Mouse (Mus musculus): ENCODE measurements around the gene Aamdc. TPM values are rescaled to one million over a fixed set of nuclear protein-coding genes. Genes with fewer than 3 reads are reported as not detected.

The Aamdc gene
- total and polyA plus RNA-seq, 3 experiments: 11.9 to 13.2 (median 12.2) TPM

- TF ChIP-seq CHD1 (IDR thresholded peaks at IDR 0.05; ENCODE audit: low read depth, low read length) (0 out of 2 replicates have a peak, but pooled peaks have one; percentile 35), BHLHE40 (IDR thresholded peaks at IDR 0.05; ENCODE audit: low read depth, low read length) (peak; percentile 16; the same call in 1 of the 2 replicates), SMC3 (IDR thresholded peaks at IDR 0.05; ENCODE audit: low read depth, low read length) (no peak), MAZ (IDR thresholded peaks at IDR 0.05; ENCODE audit: low read depth, low read length) (0 out of 2 replicates have a peak, but pooled peaks have one; percentile 5), MAX (IDR thresholded peaks at IDR 0.05; ENCODE audit: low read length) (peak; percentile 68; the same call in 1 of the 2 replicates), HCFC1 (IDR thresholded peaks at IDR 0.05; ENCODE audit: low read depth, low read length) (peak; percentile 53), NRF1 (IDR thresholded peaks at IDR 0.05; ENCODE audit: low read depth, low read length) (peak; percentile 94), IRF4 (IDR thresholded peaks at IDR 0.05; ENCODE audit: low read depth, low read length) (peak; percentile 39; the same call in 1 of the 2 replicates), SIN3A (IDR thresholded peaks at IDR 0.05; ENCODE audit: low read length) (peak; percentile 70), JUND (conservative IDR thresholded peaks at IDR 0.05; ENCODE audit: low read depth, low read length) (no peak), ZKSCAN1 (IDR thresholded peaks at IDR 0.05; ENCODE audit: borderline replicate concordance, low read depth, low read length) (no peak), MYC (IDR thresholded peaks at IDR 0.05; ENCODE audit: low read depth, low read length) (0 out of 2 replicates have a peak, but pooled peaks have one; percentile 43), ZC3H11A (IDR thresholded peaks at IDR 0.05; ENCODE audit: low read depth, low read length) (no peak), TBP (conservative IDR thresholded peaks at IDR 0.05; ENCODE audit: low read depth, low read length) (peak; percentile 75; the same call in 1 of the 2 replicates), CHD2 (IDR thresholded peaks at IDR 0.05; ENCODE audit: low read length) (no peak; the same call in 1 of the 2 replicates)
Observed at GRCm38 (mm10) chr7:97580843-97581214, 1.5 kb upstream of the Aamdc start (continued).

GRCm38 (mm10) chr7:97579976-97580842 lies 912 bp upstream of the Aamdc start:
- H3K27ac ChIP-seq (ENCODE audit: insufficient read depth, low read depth): peak overlapping the region; percentile 83
- H3K9ac ChIP-seq (ENCODE audit: insufficient read depth, low read depth): peak overlapping the region; percentile 93
- H3K4me1 ChIP-seq (ENCODE audit: control insufficient read depth in 1 of 2, insufficient read depth in 2 of 2): peaks cover 0 to 25% of the 10 kb centered on the region in 2 experiments; a peak in 3 of 4 replicates
- no peaks in the 10 kb centered on the region for H3K27me3 ChIP-seq (replicated peaks)
- in situ Hi-C loops (cut with MboI; ENCODE audit: low pct_ligation_motif_present, low pct_unique_long_range_greater_than_20kb, low sequenced_read_pairs): no loop called here
- peak; percentile 61 for DNase-seq (ENCODE audit: extremely low read depth)
- dilution Hi-C loops (cut with MboI; ENCODE audit: extremely low pct_ligation_motif_present, extremely low pct_unique_long_range_greater_than_20kb, low sequenced_read_pairs): no loop called here
- no peaks in the 10 kb centered on the region for H3K9me3 ChIP-seq (replicated peaks; ENCODE audit: low read length)
- no peaks in the 10 kb centered on the region for H3K36me3 ChIP-seq (replicated peaks in 1 of 2; ENCODE audit: control insufficient read depth in 1 of 2, insufficient read depth in 1 of 2, low read length in 1 of 2)
- TF ChIP-seq MEF2A (IDR thresholded peaks at IDR 0.05; ENCODE audit: borderline replicate concordance, low read depth, low read length) (no peak; the same call in 1 of the 2 replicates), NELFE (IDR thresholded peaks at IDR 0.05; ENCODE audit: low read depth, low read length) (0 out of 2 replicates have a peak, but pooled peaks have one; percentile 9), MAZ (IDR thresholded peaks at IDR 0.05; ENCODE audit: low read depth, low read length) (0 out of 2 replicates have a peak, but pooled peaks have one; percentile 20)
- H3K4me3 ChIP-seq (replicated peaks in 1 of 3; ENCODE audit: low read depth in 2 of 3, low read length in 2 of 3, poor library complexity in 1 of 3): peak overlapping the region; percentile 88 to 96 (median 89)
- peaks cover 36% of the 10 kb centered on the region for H3K79me2 ChIP-seq (replicated peaks; ENCODE audit: control insufficient read depth, extremely low read depth, insufficient read depth, poor library complexity, severe bottlenecking)
- H3K4me2 ChIP-seq (ENCODE audit: insufficient read depth, low read depth, poor library complexity, severe bottlenecking): peak overlapping the region; percentile 82; the same call in 1 of the 2 replicates

All from CH12.LX (cell line).